Mouse (Mus musculus) brown adipose tissue, adult 24 weeks (tissue): ENCODE measurements around the gene Gid8. TPM values are rescaled to one million over a fixed set of nuclear protein-coding genes. Genes with fewer than 3 reads are reported as not detected.

Experiments used
- H3K27ac ChIP-seq: fragments of 200-500 bp; replicated peaks from 2 replicates; pipeline ENCODE4 v1.5.1; 2012; ENCODE audit warnings: low read depth, mild to moderate bottlenecking, low read length
- H3K4me1 ChIP-seq: fragments of 200-500 bp; 2 replicates; pipeline ENCODE4 v1.6.1; 2012; ENCODE audit warnings: low read length, mixed read lengths; ENCODE audit not compliant: control insufficient read depth, insufficient read depth, insufficient read length
- H3K4me3 ChIP-seq: fragments of 200-500 bp; 2 replicates; pipeline ENCODE4 v1.5.1; 2012; ENCODE audit warnings: low read depth, mild to moderate bottlenecking, low read length, moderate library complexity; ENCODE audit not compliant: insufficient read depth
- polyA plus RNA-seq: library from polyadenylated mRNA; stranded (reverse); fragments of >200 nt; gene quantifications from 2 replicates; pipeline ENCODE4 v1.2.4, GENCODE M21; 2012; ENCODE audit not compliant: missing spikeins, insufficient read depth, insufficient read length

Gid8 gene
- polyA plus RNA-seq, 1 experiment = 72.7 TPM

- H3K4me1 ChIP-seq = peaks cover 11% of the 10 kb centered on the region
- H3K27ac ChIP-seq = no peak overlapping the region
- H3K4me3 ChIP-seq = no peak overlapping the region
Observed at GRCm38 (mm10) chr2:180725856-180726629, 16.1 kb downstream of the Gid8 start.

DNA sequence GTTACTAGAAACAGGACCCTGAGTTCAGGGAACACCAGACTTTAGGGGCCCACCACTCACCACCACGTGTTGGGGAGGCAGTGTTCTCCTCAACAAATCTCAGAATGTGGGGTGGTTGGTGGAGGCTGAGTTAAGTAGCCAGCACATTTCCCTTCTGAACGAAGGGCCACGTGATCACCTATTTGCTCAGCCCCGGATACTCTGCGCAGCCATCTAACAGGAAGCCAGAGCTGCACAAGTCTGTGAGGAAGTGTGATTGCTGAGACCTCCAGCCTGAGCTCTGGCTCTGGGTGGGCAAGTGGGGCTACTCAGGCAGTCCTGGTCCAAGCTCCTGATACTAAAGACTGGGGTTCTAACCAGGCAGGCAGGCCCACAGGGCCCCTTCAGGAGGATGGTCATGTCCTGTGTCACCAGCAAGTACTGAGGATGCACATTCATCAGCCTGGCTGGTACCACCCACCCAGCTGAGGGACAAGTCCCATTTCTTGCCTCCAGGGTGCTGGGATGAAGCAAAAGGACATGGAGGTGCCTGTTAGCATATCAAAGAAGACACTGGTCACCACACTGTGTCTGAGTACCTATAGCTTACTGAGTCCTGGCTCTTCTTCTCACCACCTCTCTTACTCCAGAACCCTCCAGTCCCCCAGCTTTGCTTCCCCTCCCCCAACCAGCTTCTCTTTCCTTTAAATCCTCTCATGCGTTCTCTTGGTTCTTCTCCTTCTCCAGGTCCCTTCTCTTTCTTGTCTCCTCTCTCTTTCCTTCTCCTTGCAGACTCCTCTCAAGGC lies 16.9 kb downstream of the Gid8 start:
- Histone ChIP-seq H3K4me1 (peaks cover 11% of the 10 kb centered on the region), H3K4me3 (no peak overlapping the region), H3K27ac (no peak overlapping the region)

DNA sequence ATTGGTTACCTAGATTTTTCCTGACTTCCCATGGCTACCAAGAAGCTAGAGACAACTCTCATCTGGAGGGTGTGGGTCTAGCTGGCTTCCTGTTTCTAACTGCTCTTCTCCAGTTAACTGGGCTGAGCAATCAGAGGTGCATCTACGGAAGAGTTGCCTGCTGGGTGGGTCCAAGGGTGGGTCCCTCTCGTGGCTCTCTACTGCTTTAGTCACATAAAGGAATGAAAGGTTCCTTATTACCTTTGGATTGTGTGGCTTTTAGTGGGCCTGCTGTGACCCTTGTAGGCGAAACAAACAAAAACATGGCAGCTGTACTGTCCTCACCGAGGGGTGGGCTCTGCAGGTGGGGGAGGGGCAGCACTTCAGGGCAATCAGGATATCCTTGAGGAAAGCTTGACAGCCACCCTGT lies 17.7 kb downstream of the Gid8 start:
- H3K4me1 ChIP-seq = peaks cover 11% of the 10 kb centered on the region
- H3K27ac ChIP-seq = no peak overlapping the region
- no peak overlapping the region for H3K4me3 ChIP-seq

- Histone ChIP-seq H3K4me3 (no peak overlapping the region), H3K4me1 (no peaks in the 10 kb centered on the region), H3K27ac (no peak overlapping the region)
Observed at GRCm38 (mm10) chr2:180731036-180731435, 21.1 kb downstream of the Gid8 start.

- H3K4me3 ChIP-seq = no peak overlapping the region
- H3K4me1 ChIP-seq = no peaks in the 10 kb centered on the region
- no peak overlapping the region for H3K27ac ChIP-seq
Observed at GRCm38 (mm10) chr2:180731984-180732383, 22.1 kb downstream of the Gid8 start.

- H3K27ac ChIP-seq = no peak overlapping the region
- no peaks in the 10 kb centered on the region for H3K4me1 ChIP-seq
- no peak overlapping the region for H3K4me3 ChIP-seq
Observed at GRCm38 (mm10) chr2:180735232-180735631, 25.3 kb downstream of the Gid8 start.

DNA sequence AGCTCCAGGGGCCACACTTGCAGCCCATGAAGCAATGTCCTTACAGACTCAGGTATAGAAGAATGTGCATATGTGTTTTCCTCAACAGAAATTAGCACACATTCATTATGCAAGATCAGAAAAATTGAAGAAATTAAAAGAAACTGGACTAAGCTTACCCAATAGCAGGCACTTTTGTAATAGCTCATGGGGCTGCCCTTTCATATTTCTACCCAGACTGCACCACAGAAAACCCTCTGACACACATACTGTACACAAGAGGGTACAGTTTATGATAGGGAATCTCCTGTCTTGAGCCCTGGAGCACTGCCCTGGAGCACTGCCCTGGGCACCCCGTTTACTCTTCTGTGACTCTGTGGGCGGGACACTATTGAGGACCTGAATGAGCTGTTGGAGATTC lies 28.1 kb downstream of the Gid8 start:
- Histone ChIP-seq H3K4me1 (no peaks in the 10 kb centered on the region), H3K4me3 (no peak overlapping the region), H3K27ac (no peak overlapping the region)

DNA sequence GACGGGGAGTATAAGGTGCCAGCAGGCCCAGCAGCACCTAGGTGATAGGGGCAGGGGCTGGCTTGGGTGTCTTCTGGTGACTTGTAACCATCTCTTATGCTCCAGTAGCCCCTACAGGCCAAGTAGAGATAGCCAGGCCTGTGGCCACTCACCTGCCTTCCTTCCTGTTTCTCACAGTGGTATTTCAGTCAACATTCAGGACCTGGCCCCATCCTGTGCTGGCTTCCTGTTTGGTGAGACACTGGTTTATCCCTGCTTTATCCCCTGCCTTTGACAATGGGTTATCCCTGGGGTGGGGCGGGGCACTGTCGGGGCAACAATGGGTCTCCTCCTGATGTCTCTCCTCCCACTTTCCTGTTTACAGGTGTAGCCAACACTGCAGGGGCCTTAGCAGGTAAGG lies 30.4 kb downstream of the Gid8 start:
- Histone ChIP-seq H3K4me1 (no peaks in the 10 kb centered on the region), H3K4me3 (no peak overlapping the region), H3K27ac (no peak overlapping the region)

DNA sequence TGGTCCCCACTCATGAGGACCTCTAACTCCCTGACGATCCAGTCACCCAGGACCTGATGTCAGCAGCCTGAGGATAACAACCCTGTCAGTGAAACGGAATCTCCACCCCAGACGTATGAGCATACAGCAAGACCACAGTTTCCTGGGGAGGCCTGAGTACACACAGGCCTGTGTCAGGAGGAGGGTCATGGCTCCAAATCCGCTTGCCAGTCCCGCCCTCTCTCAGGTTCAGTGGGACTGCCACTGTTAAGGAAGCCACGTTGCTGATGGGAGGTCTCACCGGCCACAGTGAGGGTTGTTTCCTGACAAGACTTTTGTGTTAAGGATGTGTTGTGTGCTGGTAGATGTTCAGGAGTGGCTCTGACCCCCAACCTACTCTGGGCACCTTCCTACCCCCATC lies 31.5 kb downstream of the Gid8 start:
- H3K27ac ChIP-seq = no peak overlapping the region

DNA sequence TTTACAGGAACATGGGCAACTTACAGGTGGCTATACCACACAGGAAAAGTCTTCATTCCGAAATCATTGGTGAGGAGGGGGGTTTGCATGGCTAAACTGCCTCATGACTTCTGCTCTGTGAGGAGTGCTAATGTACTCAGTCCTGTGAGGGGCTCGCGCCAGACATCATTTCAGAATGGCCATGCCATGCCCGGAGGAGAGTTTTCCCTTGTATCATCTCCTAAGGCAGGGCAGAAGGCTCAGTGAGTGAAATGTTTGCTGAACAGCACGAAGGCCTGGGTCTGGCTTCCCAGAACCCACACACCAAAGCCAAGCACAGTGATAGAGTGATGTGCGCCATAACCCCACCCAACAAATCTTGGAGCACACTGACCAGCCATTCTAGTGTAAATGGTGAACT lies 32.9 kb downstream of the Gid8 start:
- Histone ChIP-seq H3K27ac (no peak overlapping the region), H3K4me3 (no peak overlapping the region), H3K4me1 (no peaks in the 10 kb centered on the region)

More for the DNA sequence above, 31.5 kb downstream of the Gid8 start:
- Histone ChIP-seq H3K4me3 (no peak overlapping the region), H3K4me1 (no peaks in the 10 kb centered on the region)

- no peaks in the 10 kb centered on the region for H3K4me1 ChIP-seq
- H3K4me3 ChIP-seq = no peak overlapping the region
- H3K27ac ChIP-seq = no peak overlapping the region
Observed at GRCm38 (mm10) chr2:180743321-180743720, 33.4 kb downstream of the Gid8 start.

GRCm38 (mm10) chr2:180745248-180745927 lies 35.5 kb downstream of the Gid8 start:
- H3K27ac ChIP-seq = no peak overlapping the region
- H3K4me1 ChIP-seq = no peaks in the 10 kb centered on the region
- no peak overlapping the region for H3K4me3 ChIP-seq

DNA sequence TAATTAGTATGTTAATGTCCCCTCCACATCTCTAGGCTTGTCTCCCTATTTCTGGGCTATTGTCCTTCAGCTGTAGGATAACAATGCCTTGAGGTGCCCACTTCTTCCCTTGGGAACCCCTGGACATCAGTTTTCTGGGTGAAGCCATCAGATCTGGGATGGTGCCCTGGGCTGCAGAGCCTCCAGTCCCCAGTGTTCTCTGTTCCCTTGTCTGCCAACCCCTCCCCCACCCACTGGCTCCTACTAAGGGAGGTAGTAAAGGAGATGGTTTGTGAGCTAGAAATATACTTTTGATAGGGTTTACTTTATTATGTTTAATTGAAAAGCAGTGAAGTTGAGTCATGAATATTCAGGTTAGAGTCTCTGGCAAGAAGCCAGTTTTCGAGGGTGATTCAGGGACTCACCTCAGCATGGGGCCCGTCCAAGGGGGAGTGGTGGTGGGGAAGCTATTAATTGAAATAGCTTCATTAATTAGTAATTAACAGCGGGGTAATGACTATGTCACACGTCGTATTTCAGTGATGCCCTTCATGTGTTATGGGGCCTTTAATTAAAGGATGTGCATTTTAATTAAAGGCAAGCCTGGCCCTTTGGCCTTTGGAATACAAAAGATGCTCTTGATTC lies 36.8 kb downstream of the Gid8 start:
- Histone ChIP-seq H3K4me3 (no peak overlapping the region), H3K4me1 (no peaks in the 10 kb centered on the region), H3K27ac (no peak overlapping the region)

GRCm38 (mm10) chr2:180748904-180749303 lies 39.0 kb downstream of the Gid8 start:
- H3K4me3 ChIP-seq = no peak overlapping the region
- H3K4me1 ChIP-seq = no peaks in the 10 kb centered on the region
- H3K27ac ChIP-seq = no peak overlapping the region
